Mouse (Mus musculus) hindbrain, embryonic 10.5 days (tissue): ENCODE measurements at regions not wholly inside any gene's neighbourhood (a gene's known extent, or its start where the extent isn't known, plus 50 kb on each side); places are given as distances from the start of the nearest gene placed in this dataset.
"Not testable (repeated sequence)": the region's sequence is repeated elsewhere in the genome, so short reads cannot be mapped to it uniquely, and the experiment has no call there.

Experiments
- DNase-seq: peaks from one replicate; pipeline ENCODE4 v3.0.0-alpha.2; 2017; ENCODE audit warnings: low spot score
- H3K27ac ChIP-seq: fragments of 300-500 bp; sonication (generic); 2 replicates; pipeline ENCODE4 v1.5.1; 2016; ENCODE audit warnings: mild to moderate bottlenecking, moderate library complexity
- H3K27me3 ChIP-seq: fragments of 300-500 bp; sonication (generic); 2 replicates; pipeline ENCODE4 v1.6.1; 2016; ENCODE audit warnings: mild to moderate bottlenecking; ENCODE audit not compliant: poor library complexity, insufficient read depth, severe bottlenecking
- H3K36me3 ChIP-seq: fragments of 300-500 bp; sonication (generic); 2 replicates; pipeline ENCODE4 v1.6.1; 2016; ENCODE audit warnings: mild to moderate bottlenecking, moderate library complexity
- H3K4me1 ChIP-seq: fragments of 300-500 bp; sonication (generic); replicated peaks from 2 replicates; pipeline ENCODE4 v1.6.1; 2016; ENCODE audit warnings: mild to moderate bottlenecking
- H3K4me3 ChIP-seq: fragments of 300-500 bp; sonication (generic); 2 replicates; pipeline ENCODE4 v1.5.1; 2016; ENCODE audit warnings: mild to moderate bottlenecking, moderate library complexity
- H3K9me3 ChIP-seq: fragments of 300-500 bp; sonication (generic); 2 replicates; pipeline ENCODE4 v1.6.1; 2016; ENCODE audit warnings: mild to moderate bottlenecking, moderate library complexity
- whole genome bisulfite sequencing: fragments of 180-500 bp; shearing (Covaris S2); methylation state at CpG from one replicate; pipeline ENCODE4 v1.1.7; 2016; 5-methylcytosine and 5-hydroxymethylcytosine counted together

DNA sequence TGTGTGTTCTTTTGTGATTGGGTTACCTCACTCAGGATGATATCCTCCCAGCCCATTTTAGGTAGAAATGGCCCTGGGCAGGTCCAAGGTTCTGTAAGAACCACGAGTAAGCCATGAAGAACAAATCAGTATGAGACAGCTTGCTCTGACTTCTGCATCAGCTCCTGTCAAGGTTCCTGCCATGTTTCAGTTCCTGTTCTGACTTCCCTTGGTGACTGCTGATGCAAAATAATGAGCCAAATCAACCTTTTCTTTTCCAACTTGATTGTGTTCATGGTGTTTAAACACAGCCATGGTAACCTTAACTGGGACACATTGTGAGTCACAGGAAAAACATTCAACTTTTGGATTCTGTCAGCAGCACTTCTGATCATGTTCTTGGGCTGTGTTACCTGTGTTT, 667.4 kb upstream of the Igfbp7 start:
- no peak for DNase-seq
- WGBS = 76% methylated on average over 1 of the region's 1 CpGs
- no peaks in the 10 kb centered on the region for H3K4me1 ChIP-seq
- H3K4me3 ChIP-seq = no peak overlapping the region
- H3K36me3 ChIP-seq = no peaks in the 10 kb centered on the region
- no peak overlapping the region for H3K27ac ChIP-seq
- no peaks in the 10 kb centered on the region for H3K9me3 ChIP-seq
- no peaks in the 10 kb centered on the region for H3K27me3 ChIP-seq

DNA sequence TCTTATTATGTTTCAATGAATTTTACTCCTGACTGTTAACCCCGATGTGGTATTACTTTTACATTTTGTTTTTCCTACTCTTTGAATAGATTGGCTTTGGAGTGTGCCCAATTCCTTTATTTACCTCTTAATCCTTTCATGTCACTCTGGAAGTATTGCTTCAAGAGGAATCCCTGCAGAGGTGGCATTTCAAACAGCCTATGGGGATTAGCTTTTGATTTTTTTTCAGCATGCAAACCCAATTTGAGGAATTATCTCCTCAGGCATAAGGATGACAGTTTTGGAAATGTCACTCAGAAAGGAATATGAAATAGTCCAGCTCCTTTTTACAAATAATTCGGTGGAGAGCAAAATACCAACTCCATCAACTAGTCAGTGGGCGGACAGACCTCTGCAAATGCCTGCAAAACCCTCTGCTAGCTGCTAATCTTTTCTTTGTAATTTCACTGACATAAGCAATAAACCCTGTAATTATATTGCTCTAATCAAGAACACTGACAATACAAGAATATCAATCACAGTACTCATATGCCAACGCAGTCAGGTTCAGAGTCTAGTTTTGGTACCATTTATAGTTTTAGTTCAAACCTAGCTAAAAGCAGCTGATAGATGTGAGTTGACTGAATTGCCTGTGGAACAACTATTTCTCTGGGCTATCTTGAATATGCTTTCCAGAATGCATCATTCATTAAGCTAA, 624.9 kb upstream of the Igfbp7 start:
- no peak overlapping the region for H3K4me3 ChIP-seq
- H3K36me3 ChIP-seq = no peaks in the 10 kb centered on the region
- H3K27ac ChIP-seq = no peak overlapping the region
- no peaks in the 10 kb centered on the region for H3K4me1 ChIP-seq
- no peaks in the 10 kb centered on the region for H3K9me3 ChIP-seq
- H3K27me3 ChIP-seq = no peaks in the 10 kb centered on the region
- no peak for DNase-seq
- 75% methylated on average over 4 of the region's 4 CpGs for WGBS

DNA sequence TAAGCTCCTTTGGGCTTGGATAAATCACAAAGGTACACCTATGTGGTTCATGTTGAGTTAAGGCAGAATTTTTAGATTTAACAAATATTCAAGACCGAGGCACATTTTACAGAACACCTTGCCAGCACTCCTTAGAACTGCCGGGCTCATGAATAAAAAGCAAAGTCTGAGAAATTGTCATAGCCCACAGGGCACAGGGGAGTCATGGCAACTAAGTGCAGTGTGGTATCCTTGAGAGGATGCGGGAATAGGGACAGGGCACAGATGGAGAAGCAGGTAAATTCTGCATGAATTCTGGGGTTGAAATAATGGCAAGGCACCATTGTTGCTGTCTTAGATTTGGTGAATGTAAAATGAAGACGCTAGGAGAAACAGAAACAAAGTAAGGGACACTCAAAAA, 609.7 kb upstream of the Igfbp7 start:
- DNase-seq = no peak
- no peaks in the 10 kb centered on the region for H3K27me3 ChIP-seq
- H3K4me3 ChIP-seq = no peak overlapping the region
- H3K36me3 ChIP-seq = no peaks in the 10 kb centered on the region
- H3K27ac ChIP-seq = no peak overlapping the region
- no peaks in the 10 kb centered on the region for H3K4me1 ChIP-seq
- WGBS = 86% methylated on average over 4 of the region's 4 CpGs
- no peaks in the 10 kb centered on the region for H3K9me3 ChIP-seq

DNA sequence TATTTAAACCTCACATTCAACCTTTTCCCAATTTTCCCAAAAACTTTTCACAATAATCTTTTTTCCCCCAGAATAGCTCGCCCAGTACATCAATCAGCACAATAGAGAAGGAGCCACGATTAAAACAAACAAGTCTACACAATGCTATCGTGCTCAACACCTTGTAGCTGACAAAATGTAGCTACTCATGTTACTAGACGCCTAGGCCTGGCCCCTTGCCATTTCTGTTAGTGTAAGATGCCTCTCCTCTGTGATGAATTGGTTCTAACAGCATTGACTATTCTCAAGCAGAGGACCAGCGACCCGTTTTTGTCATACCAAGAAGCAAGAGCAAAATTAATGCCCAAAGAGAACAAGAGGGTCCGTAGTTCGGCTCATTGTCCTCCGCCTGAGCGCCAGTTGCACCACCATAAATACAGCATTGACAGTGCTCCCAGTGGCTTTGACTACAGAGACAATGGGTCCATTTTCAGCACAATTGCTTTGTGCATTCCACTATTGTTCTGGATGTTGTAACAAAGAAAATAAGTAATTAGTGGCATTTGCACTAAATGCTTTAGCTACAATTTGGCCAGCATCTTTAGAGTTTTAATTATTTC, 578.7 kb upstream of the Igfbp7 start:
- H3K36me3 ChIP-seq = no peaks in the 10 kb centered on the region
- H3K4me1 ChIP-seq = no peaks in the 10 kb centered on the region
- 65% methylated on average over 10 of the region's 10 CpGs for WGBS
- DNase-seq = no peak
- H3K9me3 ChIP-seq = no peaks in the 10 kb centered on the region
- H3K4me3 ChIP-seq = no peak overlapping the region
- H3K27me3 ChIP-seq = no peaks in the 10 kb centered on the region
- no peak overlapping the region for H3K27ac ChIP-seq

DNA sequence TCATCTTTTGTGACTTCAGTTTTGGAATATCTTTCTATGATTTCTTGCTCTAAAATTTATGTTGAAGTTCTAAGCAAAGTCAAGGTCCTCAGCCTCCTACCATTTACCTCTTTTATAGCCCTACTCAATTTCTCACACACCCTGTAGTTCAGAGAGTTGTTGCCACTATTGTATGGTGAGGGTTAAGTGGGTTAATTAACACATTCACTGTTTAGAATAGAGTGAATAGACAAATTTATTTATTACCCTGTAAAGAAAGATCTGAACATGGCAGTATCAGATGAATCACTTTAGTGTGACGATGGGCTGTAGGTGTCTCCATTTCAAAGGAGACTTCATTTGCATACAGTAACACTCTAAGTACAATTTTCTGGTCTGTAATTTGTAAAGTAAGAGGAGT, 577.4 kb upstream of the Igfbp7 start:
- H3K27me3 ChIP-seq = no peaks in the 10 kb centered on the region
- H3K4me1 ChIP-seq = no peaks in the 10 kb centered on the region
- no peak overlapping the region for H3K27ac ChIP-seq
- no peak for DNase-seq
- 82% methylated on average over 1 of the region's 1 CpGs for WGBS
- H3K36me3 ChIP-seq = no peaks in the 10 kb centered on the region
- H3K4me3 ChIP-seq = no peak overlapping the region
- H3K9me3 ChIP-seq = no peaks in the 10 kb centered on the region

DNA sequence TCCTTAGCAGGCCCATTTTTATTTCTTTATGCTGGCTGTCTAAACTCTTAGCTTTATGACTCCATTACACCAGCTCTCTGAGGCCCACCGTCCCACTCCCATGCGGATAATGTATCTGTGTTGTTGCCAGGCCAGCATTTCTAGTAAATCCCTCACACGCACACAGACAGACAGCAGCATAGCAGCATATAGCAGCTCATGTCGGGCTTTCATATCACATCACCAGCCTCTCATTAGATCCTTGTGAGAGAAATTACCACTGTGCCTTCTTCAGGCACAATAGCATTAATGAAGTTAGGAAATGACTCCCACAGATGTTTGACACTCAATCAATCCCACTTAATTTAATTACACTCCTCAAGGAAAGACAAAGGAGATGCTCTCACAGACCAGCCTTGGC, 532.2 kb upstream of the Igfbp7 start:
- WGBS = 81% methylated on average over 4 of the region's 4 CpGs
- H3K36me3 ChIP-seq, H3K27me3 ChIP-seq, H3K4me1 ChIP-seq, H3K27ac ChIP-seq, H3K9me3 ChIP-seq, DNase-seq, H3K4me3 ChIP-seq: not testable (repeated sequence)

DNA sequence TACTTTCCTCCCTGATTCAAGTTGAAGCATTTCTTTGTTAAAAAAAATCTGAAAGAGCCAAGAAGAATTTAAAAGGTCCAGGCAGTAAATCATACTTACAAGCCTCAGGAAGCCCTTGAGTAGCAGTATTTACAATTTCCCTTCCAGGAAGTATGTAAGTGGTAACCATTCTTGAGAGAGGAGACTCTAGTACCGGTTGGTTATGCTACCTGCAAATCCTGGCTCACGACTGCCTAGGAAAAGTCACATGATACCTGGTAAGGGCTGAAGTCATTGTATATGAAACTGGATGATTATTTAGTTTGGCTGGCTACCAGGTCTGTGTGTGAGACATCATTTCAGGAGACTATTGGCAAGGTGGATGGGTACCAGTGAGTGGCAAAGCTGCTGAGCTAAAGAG, 524.0 kb upstream of the Igfbp7 start:
- Histone ChIP-seq H3K27ac (no peak overlapping the region), H3K27me3 (no peaks in the 10 kb centered on the region), H3K9me3 (no peaks in the 10 kb centered on the region), H3K36me3 (no peaks in the 10 kb centered on the region), H3K4me1 (no peaks in the 10 kb centered on the region), H3K4me3 (no peak overlapping the region)
- DNase-seq = no peak
- 85% methylated on average over 2 of the region's 2 CpGs for WGBS

DNA sequence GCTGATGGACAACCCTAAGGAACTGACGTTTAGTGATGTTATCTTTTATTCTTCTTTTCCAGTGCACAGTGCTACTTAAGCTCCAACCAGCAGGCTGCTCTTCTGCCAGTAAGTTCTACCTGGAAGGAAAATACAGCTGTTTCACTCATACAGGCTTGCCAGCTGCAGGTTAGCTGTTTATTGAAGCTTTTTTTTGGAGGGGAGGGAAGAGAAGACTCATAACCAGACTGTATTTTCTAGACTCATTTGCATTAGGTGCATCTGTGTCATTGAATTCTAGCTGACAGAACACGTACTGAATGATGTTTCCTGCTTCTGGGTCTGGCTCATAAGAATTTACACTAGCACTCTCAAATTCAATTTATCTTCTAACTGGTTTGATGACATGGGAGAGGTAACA, 513.3 kb upstream of the Igfbp7 start:
- H3K27ac ChIP-seq = no peak overlapping the region
- H3K4me1 ChIP-seq = no peaks in the 10 kb centered on the region

DNA sequence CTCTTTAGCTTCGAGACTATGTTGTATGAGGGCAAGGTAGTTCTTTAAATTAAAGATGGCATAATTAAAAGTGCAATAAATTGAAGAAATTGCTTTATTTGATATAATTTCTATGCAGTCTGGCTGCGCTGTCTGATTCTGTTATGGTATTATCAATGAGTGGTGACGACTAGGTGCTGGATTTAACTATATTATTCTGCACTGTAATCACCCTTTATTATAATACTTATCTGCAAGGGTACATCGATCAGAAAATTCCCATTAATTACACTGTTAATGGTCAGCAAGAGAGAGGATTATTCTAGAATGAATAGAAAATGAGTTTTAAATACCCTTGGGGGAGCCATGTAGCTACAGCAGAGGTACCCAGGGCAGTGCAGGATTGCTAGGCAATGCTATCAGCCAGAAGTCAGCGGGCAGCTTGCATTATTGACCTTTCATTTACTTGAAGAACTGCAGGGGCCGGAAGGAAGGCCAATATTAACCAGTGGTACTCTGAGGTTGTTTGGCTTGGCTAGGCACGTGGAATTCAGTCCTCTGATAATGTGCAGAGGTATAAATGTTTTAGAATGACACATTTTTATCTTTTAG, 509.3 kb upstream of the Igfbp7 start:
- no peak overlapping the region for H3K4me3 ChIP-seq
- no peak for DNase-seq
- no peaks in the 10 kb centered on the region for H3K36me3 ChIP-seq
- H3K27me3 ChIP-seq = no peaks in the 10 kb centered on the region
- WGBS = 73% methylated on average over 7 of the region's 7 CpGs
- H3K4me1 ChIP-seq = no peaks in the 10 kb centered on the region
- H3K9me3 ChIP-seq = no peaks in the 10 kb centered on the region
- no peak overlapping the region for H3K27ac ChIP-seq

More for the DNA sequence above, 513.3 kb upstream of the Igfbp7 start:
- Histone ChIP-seq H3K27me3 (no peaks in the 10 kb centered on the region), H3K9me3 (no peaks in the 10 kb centered on the region), H3K4me3 (no peak overlapping the region), H3K36me3 (no peaks in the 10 kb centered on the region)
- DNase-seq = no peak
- 81% methylated on average over 2 of the region's 2 CpGs for WGBS

DNA sequence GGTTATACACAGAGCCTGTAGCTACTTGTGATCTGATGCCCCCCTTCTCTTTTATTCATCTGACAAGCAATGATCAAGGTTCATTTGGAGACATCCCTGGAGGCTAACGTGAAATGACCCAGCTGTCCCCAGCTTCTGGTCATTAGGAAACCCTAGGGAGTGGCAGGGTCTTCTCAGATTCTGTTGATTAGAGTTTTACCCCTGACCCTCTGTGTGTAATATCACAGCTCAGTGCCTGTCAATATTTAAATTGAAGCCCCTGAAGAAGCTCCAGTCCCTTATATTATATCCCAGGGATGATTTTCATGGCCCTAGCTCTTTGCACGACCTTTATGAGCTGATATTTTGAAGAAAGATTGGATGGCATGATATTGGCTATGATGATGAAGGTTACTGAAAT, 508.5 kb upstream of the Igfbp7 start:
- Histone ChIP-seq H3K36me3 (no peaks in the 10 kb centered on the region), H3K4me3 (no peak overlapping the region), H3K27ac (no peak overlapping the region), H3K9me3 (no peaks in the 10 kb centered on the region), H3K27me3 (no peaks in the 10 kb centered on the region), H3K4me1 (no peaks in the 10 kb centered on the region)
- peak; percentile 14 for DNase-seq
- WGBS = 61% methylated on average over 2 of the region's 2 CpGs

DNA sequence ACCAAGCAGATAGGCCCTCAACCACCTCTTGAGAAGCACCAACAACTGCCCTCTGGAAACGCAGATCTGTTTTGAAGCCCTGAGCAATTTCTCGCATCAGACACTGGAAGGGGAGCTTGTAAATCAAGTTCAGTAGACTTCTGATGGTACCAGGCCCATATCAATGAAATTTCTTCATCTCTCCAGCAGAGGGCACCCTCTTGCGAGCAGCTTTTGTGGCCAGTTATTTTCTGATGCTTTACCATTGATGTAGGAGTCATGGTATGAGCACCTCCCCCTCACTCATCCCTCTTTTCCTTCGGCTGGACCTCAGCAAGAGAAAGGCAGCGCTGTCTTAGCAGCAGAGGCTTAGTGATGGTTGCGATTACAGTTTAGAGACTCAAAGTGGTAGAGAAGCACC, 501.4 kb upstream of the Igfbp7 start:
- Histone ChIP-seq H3K9me3 (no peaks in the 10 kb centered on the region), H3K27me3 (no peaks in the 10 kb centered on the region), H3K4me3 (no peak overlapping the region), H3K4me1 (no peaks in the 10 kb centered on the region), H3K27ac (no peak overlapping the region), H3K36me3 (no peaks in the 10 kb centered on the region)
- peak; percentile 13 for DNase-seq
- 40% methylated on average over 6 of the region's 6 CpGs for WGBS

DNA sequence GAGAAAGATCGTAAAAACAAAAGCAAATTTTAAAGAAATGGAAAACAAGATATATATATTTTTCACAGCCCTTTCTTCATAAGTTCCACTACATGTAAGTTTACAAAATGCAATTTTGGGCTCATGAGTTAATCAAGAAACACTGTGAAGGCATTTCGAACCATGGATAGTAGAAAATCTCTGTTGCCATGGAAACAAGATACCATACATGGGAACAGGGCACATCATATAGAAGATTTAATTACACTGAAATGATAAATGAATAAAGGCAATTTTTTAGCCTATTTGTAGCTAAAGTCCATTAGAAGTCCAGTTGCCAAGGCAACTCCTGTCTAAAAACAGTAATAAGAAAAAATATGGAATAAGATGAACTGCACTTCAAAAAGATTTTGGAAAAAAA, 484.2 kb upstream of the Igfbp7 start:
- not testable (repeated sequence) for H3K27ac ChIP-seq, H3K36me3 ChIP-seq, H3K27me3 ChIP-seq, H3K4me1 ChIP-seq, H3K4me3 ChIP-seq, DNase-seq, H3K9me3 ChIP-seq
- WGBS = 91% methylated on average over 2 of the region's 2 CpGs

DNA sequence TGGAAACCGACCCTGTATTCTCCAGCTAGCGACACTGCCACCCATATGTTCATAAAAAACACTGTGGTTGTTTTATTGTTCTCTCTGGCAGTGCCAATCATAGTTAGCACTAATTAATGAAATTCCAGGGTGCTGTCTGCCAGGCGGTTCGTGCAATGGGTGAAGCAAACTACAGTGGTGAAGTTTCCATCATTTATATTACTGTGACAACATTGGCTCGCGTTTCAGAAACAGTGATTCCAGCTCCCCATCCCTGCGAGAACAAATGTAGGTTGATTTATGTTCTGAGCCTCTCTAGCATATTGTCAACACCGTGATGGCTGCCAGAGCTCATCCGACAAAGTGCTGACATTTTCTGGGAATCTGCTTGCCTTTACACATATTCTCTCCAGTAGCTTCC, 480.7 kb upstream of the Igfbp7 start:
- no peaks in the 10 kb centered on the region for H3K9me3 ChIP-seq
- no peak for DNase-seq
- no peak overlapping the region for H3K4me3 ChIP-seq
- no peaks in the 10 kb centered on the region for H3K27me3 ChIP-seq
- 90% methylated on average over 9 of the region's 9 CpGs for WGBS
- H3K36me3 ChIP-seq = no peaks in the 10 kb centered on the region
- no peak overlapping the region for H3K27ac ChIP-seq
- no peaks in the 10 kb centered on the region for H3K4me1 ChIP-seq
